23 mouse cellular contexts compared by ENCODE assay signal in genomic region chr10:93062395-93062794, GRCm38 (mm10).
"Had no signal": no experiment of that assay in that cellular context is flagged by ENCODE, and none has a peak within 500 bp of the region (broad histone marks: within the 10 kb centered on the region; RNA-seq: fewer than 3 reads in every experiment).

No protein-coding gene starts in this region.

- H3K4me2 ChIP-seq: limb, embryonic 13.5 days; liver, embryonic 12.5 days; liver, embryonic 15.5 days; lung, embryonic 15.5 days; midbrain, embryonic 13.5 days; neural tube, embryonic 13.5 days; stomach, embryonic 15.5 days had no signal

- H3K9ac ChIP-seq: limb, embryonic 13.5 days; liver, embryonic 12.5 days; liver, embryonic 15.5 days; lung, embryonic 15.5 days; midbrain, embryonic 13.5 days; neural tube, embryonic 13.5 days; stomach, embryonic 15.5 days had no signal

- H3K27ac ChIP-seq: layer of hippocampus, adult 2 months; limb, embryonic 10.5 days; limb, embryonic 13.5 days; liver, embryonic 12.5 days; liver, embryonic 15.5 days; lung, embryonic 15.5 days; midbrain, embryonic 10.5 days; midbrain, embryonic 13.5 days; neural tube, embryonic 13.5 days; stomach, embryonic 15.5 days had no signal

- DNase-seq: layer of hippocampus, adult 9-11 months; liver; lung, adult 18-20 months; lung, postnatal 10 days; lung, postnatal 36 days; retina, postnatal 1 day; right cerebral cortex, postnatal 25 days; spleen, adult 18-20 months; thymus, postnatal 25 days had no signal

- H3K27me3 ChIP-seq: limb, embryonic 13.5 days; liver, embryonic 12.5 days; liver, embryonic 15.5 days; lung, embryonic 15.5 days; megakaryocyte, embryonic 14.5 days; midbrain, embryonic 13.5 days; neural tube, embryonic 13.5 days; stomach, embryonic 15.5 days had no signal

- H3K4me3 ChIP-seq: layer of hippocampus, adult 2 months; limb, embryonic 10.5 days; limb, embryonic 13.5 days; liver, embryonic 12.5 days; liver, embryonic 15.5 days; lung, embryonic 15.5 days; megakaryocyte, embryonic 14.5 days; midbrain, embryonic 10.5 days; midbrain, embryonic 13.5 days; myocyte; neural tube, embryonic 13.5 days; stomach, embryonic 15.5 days had no signal

- H3K9me3 ChIP-seq: limb, embryonic 10.5 days; limb, embryonic 13.5 days; liver, embryonic 12.5 days; liver, embryonic 15.5 days; lung, embryonic 15.5 days; megakaryocyte, embryonic 14.5 days; midbrain, embryonic 10.5 days; midbrain, embryonic 13.5 days; neural tube, embryonic 13.5 days; stomach, embryonic 15.5 days had no signal

- H3K4me1 ChIP-seq: limb, embryonic 10.5 days; limb, embryonic 13.5 days; lung, embryonic 15.5 days; midbrain, embryonic 10.5 days; midbrain, embryonic 13.5 days; neural tube, embryonic 13.5 days; stomach, embryonic 15.5 days had no signal

- H3K36me3 ChIP-seq: limb, embryonic 10.5 days; limb, embryonic 13.5 days; liver, embryonic 12.5 days; liver, embryonic 15.5 days; lung, embryonic 15.5 days; midbrain, embryonic 10.5 days; midbrain, embryonic 13.5 days; neural tube, embryonic 13.5 days; stomach, embryonic 15.5 days had no signal

- ATAC-seq: intestine, embryonic 16.5 days; liver, embryonic 12.5 days; midbrain, embryonic 13.5 days; midbrain, embryonic 16.5 days had no signal
